ENCODE assay signal across 16 mouse cellular contexts in the genomic region with DNA sequence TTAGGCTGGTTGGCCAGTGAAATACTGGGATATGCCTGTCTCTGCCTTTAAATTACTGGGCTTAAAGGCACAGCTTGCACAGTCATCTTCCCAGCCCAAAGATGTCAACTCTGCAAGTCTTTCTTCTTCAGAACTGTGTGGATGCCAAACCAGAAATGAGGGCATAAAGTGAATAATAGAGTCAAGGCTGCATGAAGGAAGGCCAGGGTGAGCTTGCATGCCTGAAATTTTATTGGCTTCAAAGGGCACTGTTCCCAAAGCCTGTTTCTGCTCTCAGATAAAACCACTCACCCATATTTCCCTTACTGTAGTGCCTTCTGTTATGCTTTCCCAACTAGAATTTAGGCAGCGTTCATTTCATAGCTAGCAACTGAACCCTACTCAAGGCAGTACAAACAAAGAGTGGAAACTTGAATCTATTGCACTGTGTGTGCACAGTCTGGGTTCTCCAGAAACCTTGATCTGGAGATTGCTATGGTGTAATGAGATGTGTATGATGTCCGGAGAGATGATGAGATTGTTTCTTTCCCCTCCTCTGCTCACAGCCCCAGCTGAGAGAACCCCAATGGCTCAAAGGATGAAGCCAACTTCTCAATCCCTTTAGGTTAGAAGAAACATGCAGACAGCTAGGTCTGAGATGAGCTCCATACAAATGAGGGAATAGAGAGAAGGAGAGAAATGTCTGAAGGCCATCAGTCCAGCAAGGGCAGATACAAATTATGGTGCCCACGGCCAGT.
"Had no signal": no experiment of that assay in that cellular context is flagged by ENCODE, and none has a peak within 500 bp of the region (broad histone marks: within the 10 kb centered on the region; RNA-seq: fewer than 3 reads in every experiment).

No protein-coding gene starts in this region.

- H3K4me1 ChIP-seq: liver, embryonic 13.5 days; midbrain, embryonic 12.5 days; midbrain, embryonic 15.5 days; neural tube, embryonic 12.5 days had no signal

- H3K36me3 ChIP-seq: liver, embryonic 13.5 days; midbrain, embryonic 12.5 days; midbrain, embryonic 15.5 days; neural tube, embryonic 12.5 days; neural tube, embryonic 15.5 days had no signal

- ATAC-seq: midbrain, embryonic 15.5 days had no signal

- H3K9me3 ChIP-seq: liver, embryonic 13.5 days; midbrain, embryonic 12.5 days; midbrain, embryonic 15.5 days; neural tube, embryonic 12.5 days; neural tube, embryonic 15.5 days had no signal

- H3K4me2 ChIP-seq: liver, embryonic 13.5 days; midbrain, embryonic 12.5 days; midbrain, embryonic 15.5 days; neural tube, embryonic 12.5 days; neural tube, embryonic 15.5 days had no signal

- H3K9ac ChIP-seq: liver, embryonic 13.5 days; midbrain, embryonic 12.5 days; midbrain, embryonic 15.5 days; neural tube, embryonic 12.5 days; neural tube, embryonic 15.5 days had no signal

- H3K27me3 ChIP-seq: liver, embryonic 13.5 days; midbrain, embryonic 12.5 days; midbrain, embryonic 15.5 days; neural tube, embryonic 12.5 days; neural tube, embryonic 15.5 days had no signal

- H3K4me3 ChIP-seq: left cerebral cortex, adult 2 months; liver, embryonic 13.5 days; midbrain, embryonic 12.5 days; midbrain, embryonic 15.5 days; neural tube, embryonic 12.5 days; neural tube, embryonic 15.5 days had no signal

- H3K27ac ChIP-seq: liver, embryonic 13.5 days; macrophage; midbrain, embryonic 12.5 days; midbrain, embryonic 15.5 days; neural tube, embryonic 12.5 days; neural tube, embryonic 15.5 days had no signal

- DNase-seq: kidney, postnatal 14 days; kidney, postnatal 4 days; layer of hippocampus, postnatal 36 days; liver, embryonic 13.5 days; lung, adult 2 months; retina, postnatal 1 day; right cerebral cortex, postnatal 25 days; spleen, adult 18-20 months; thymus, adult 18-20 months; thymus, postnatal 36 days had no signal
